Mouse (Mus musculus) gastrocnemius, adult 2 months (tissue): ENCODE measurements around the gene Cend1. TPM values are rescaled to one million over a fixed set of nuclear protein-coding genes. Genes with fewer than 3 reads are reported as not detected.
"Not testable (repeated sequence)": the region's sequence is repeated elsewhere in the genome, so short reads cannot be mapped to it uniquely, and the experiment has no call there.

Source experiments
- DNase-seq: peaks from one replicate; pipeline ENCODE4 v3.0.0; 2022
- H3K27ac ChIP-seq: fragments of 200-600 bp; 2 replicates; pipeline ENCODE4 v1.8.1; 2022; ENCODE audit warnings: mild to moderate bottlenecking
- H3K4me3 ChIP-seq: fragments of 200-600 bp; 2 replicates; pipeline ENCODE4 v1.8.1; 2022; ENCODE audit warnings: mild to moderate bottlenecking, moderate library complexity
- CTCF ChIP-seq: fragments of 200-600 bp; IDR thresholded peaks from 2 replicates; pipeline ENCODE4 v1.8.1; 2022; ENCODE audit warnings: antibody characterized with exemption, mild to moderate bottlenecking, moderate library complexity
- intact Hi-C: fragments of 180-260 bp; cut with DNase I; formaldehyde crosslinking; loops from one replicate; pipeline ENCODE4 v1.15.1; 2025
- total RNA-seq, 2 experiments: library from RNA; stranded (reverse); gene quantifications; 2 replicates each; pipeline ENCODE4 v1.2.3; 2021

Cend1 gene
- total RNA-seq, 2 experiments from 2014 or later = 0.28 to 0.31 TPM

GRCm38 (mm10) chr7:141410631-141411030 is 18.7 kb downstream of the Cend1 start:
- intact Hi-C loops = loop anchor here (5.0 kb wide), 1 partner anchor 47 kb away; the partner anchor contains the start of gene Pnpla2
- no peak overlapping the region for H3K4me3 ChIP-seq
- TF ChIP-seq CTCF = no peak
- DNase-seq = no peak
- no peak overlapping the region for H3K27ac ChIP-seq

- no peak; the same call in 1 of the 2 replicates for TF ChIP-seq CTCF
- intact Hi-C loops = loop anchor here (1.0 to 2.0 kb wide), 2 partner anchors 28 to 116 kb away; partner anchors contain the start of gene Slc25a22
- DNase-seq = peak; percentile 90
- no peak overlapping the region for H3K4me3 ChIP-seq
- peak overlapping the region; percentile 46; the same call in 1 of the 2 replicates for H3K27ac ChIP-seq
Measured at GRCm38 (mm10) chr7:141408833-141409232, 20.5 kb downstream of the Cend1 start.

- intact Hi-C loops = loop anchor here (2.0 kb wide), 1 partner anchor 117 kb away; no protein-coding TSS in a partner anchor
- not testable (repeated sequence) for H3K27ac ChIP-seq, DNase-seq, H3K4me3 ChIP-seq
Measured at GRCm38 (mm10) chr7:141407670-141408069, 21.6 kb downstream of the Cend1 start.

GRCm38 (mm10) chr7:141405466-141405865 is 23.8 kb downstream of the Cend1 start:
- DNase-seq = no peak
- intact Hi-C loops = no loop called here
- no peak overlapping the region for H3K4me3 ChIP-seq
- no peak for TF ChIP-seq CTCF
- no peak overlapping the region for H3K27ac ChIP-seq

- no peak overlapping the region for H3K4me3 ChIP-seq
- TF ChIP-seq CTCF = peak; percentile 74
- peak; percentile 65 for DNase-seq
- intact Hi-C loops = no loop called here
- H3K27ac ChIP-seq = no peak overlapping the region
Measured at GRCm38 (mm10) chr7:141403305-141403704, 26.0 kb downstream of the Cend1 start.

GRCm38 (mm10) chr7:141395348-141395747 is 33.9 kb downstream of the Cend1 start:
- TF ChIP-seq CTCF = no peak
- intact Hi-C loops = loop anchor here (5.0 kb wide), 1 partner anchor 142 kb away; the partner anchor contains the start of gene Chid1
- no peak overlapping the region for H3K4me3 ChIP-seq

GRCm38 (mm10) chr7:141394771-141395170 is 34.5 kb downstream of the Cend1 start:
- H3K27ac ChIP-seq = no peak overlapping the region
- peak; percentile 67 for DNase-seq
- no peak overlapping the region for H3K4me3 ChIP-seq
- TF ChIP-seq CTCF = peak; percentile 86
- intact Hi-C loops = loop anchor here (5.0 kb wide), 1 partner anchor 143 kb away; the partner anchor contains the start of gene Chid1

More at GRCm38 (mm10) chr7:141395348-141395747, 33.9 kb downstream of the Cend1 start:
- no peak for DNase-seq
- H3K27ac ChIP-seq = no peak overlapping the region

GRCm38 (mm10) chr7:141394158-141394557 is 35.1 kb downstream of the Cend1 start:
- Histone ChIP-seq H3K27ac (no peak overlapping the region), H3K4me3 (no peak overlapping the region)
- no peak for TF ChIP-seq CTCF
- DNase-seq = no peak
- intact Hi-C loops = no loop called here

- Histone ChIP-seq H3K4me3 (peak overlapping the region; percentile 96), H3K27ac (peak overlapping the region; percentile 93)
- DNase-seq = no peak
- no peak for TF ChIP-seq CTCF
- intact Hi-C loops = no loop called here
Measured at GRCm38 (mm10) chr7:141392552-141393222, 36.6 kb downstream of the Cend1 start.

- Histone ChIP-seq H3K4me3 (peak within 1 kb of the TSS; percentile 96), H3K27ac (peak within 1 kb of the TSS; percentile 93)
- no peak for TF ChIP-seq CTCF
- intact Hi-C loops = no loop called here
- DNase-seq = peak; percentile 98
Measured at GRCm38 (mm10) chr7:141391625-141392551, 37.4 kb downstream of the Cend1 start, which contains the start of gene Taldo1. TSS of gene Taldo1 (plus strand) at chr7:141392199.

GRCm38 (mm10) chr7:141390326-141391259 is 38.7 kb downstream of the Cend1 start:
- no peak for TF ChIP-seq CTCF
- Histone ChIP-seq H3K27ac (no peak overlapping the region), H3K4me3 (no peak overlapping the region; the same call in 1 of the 2 replicates)
- intact Hi-C loops = no loop called here
- DNase-seq = no peak
